ENCODE assay signal across 16 mouse cellular contexts in the genomic region with DNA sequence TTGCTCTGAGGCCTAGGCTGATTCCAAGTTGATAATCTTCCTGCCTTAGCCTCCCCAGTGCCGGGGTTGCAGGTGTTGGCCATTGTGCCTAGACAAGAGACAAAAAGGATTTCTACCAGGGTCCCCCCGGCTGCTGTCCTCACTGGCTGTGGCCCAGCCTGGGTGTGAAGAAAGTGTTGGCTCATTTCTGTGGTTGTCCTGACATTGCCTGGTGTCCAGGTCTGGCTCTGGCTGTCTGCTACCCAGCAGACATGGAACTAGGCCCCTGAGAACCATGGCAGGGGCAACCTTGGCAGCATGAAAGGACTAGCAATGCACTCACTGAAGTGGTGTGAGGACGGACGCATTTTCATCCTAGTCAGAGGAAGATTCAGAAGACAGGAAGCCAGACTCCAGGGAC. TPM values are rescaled to one million over a fixed set of nuclear protein-coding genes. Genes with fewer than 3 reads are reported as not detected.
A peak's percentile ranks its signal among the peaks of the same experiment; 100 is the strongest.
DNase-seq lines count a peak whose midpoint lies in the region; ATAC-seq and TF ChIP-seq lines count a peak whose summit lies in the region.
"Had no signal": no experiment of that assay in that cellular context is flagged by ENCODE, and none has a peak within 500 bp of the region (broad histone marks: within the 10 kb centered on the region; RNA-seq: fewer than 3 reads in every experiment).

No protein-coding gene starts in this region.

- no peak for TF ChIP-seq CTCF in cerebellum, adult 2 months (IDR thresholded peaks at IDR 0.05; ENCODE audit: borderline replicate concordance, insufficient read depth, low read depth, low read length)
- no peak for TF ChIP-seq CTCF in hindbrain, postnatal 0 days (IDR thresholded peaks at IDR 0.05; ENCODE audit: low read depth)

- DNase-seq in cerebellum, adult 2 months, result no peak
- no peak for DNase-seq in cerebellum, adult 8-10 months
- DNase-seq in hindbrain, embryonic 11.5 days (ENCODE audit: low spot score), result no peak
- DNase-seq in hindbrain, postnatal 0 days (ENCODE audit: low spot score), result no peak
- no peak for DNase-seq in frontal cortex, postnatal 14 days (ENCODE audit: low spot score in 2 of 2)
- no peak for DNase-seq in adrenal gland, adult 18-20 months (ENCODE audit: low spot score in 2 of 2)
- DNase-seq: gastrocnemius, postnatal 36 days; heart, postnatal 14 days; kidney, adult 9 months; layer of hippocampus, adult 9-11 months; retina, postnatal 1 day; spleen, adult 18-20 months; thymus, adult 2 months had no signal

- 36% methylated on average over 4 of the region's 4 CpGs for WGBS in cerebellum, adult 2 months
- 74% methylated on average over 4 of the region's 4 CpGs for WGBS in hindbrain, embryonic 12.5 days
- 77% methylated on average over 4 of the region's 4 CpGs for WGBS in hindbrain, embryonic 11.5 days
- 48% methylated on average over 4 of the region's 4 CpGs for WGBS in hindbrain, postnatal 0 days
- 76% methylated on average over 4 of the region's 4 CpGs for WGBS in neural tube, embryonic 13.5 days

- H3K4me2 ChIP-seq in hindbrain, embryonic 12.5 days (replicated peaks), result no peak overlapping the region
- no peak overlapping the region for H3K4me2 ChIP-seq in hindbrain, embryonic 11.5 days (replicated peaks; ENCODE audit: low read depth, low read length)
- no peak overlapping the region for H3K4me2 ChIP-seq in hindbrain, postnatal 0 days (ENCODE audit: low read depth, low read length)
- H3K4me2 ChIP-seq in neural tube, embryonic 13.5 days, result no peak overlapping the region
- H3K4me2 ChIP-seq: liver, embryonic 11.5 days had no signal

- H3K4me3 ChIP-seq in cerebellum, adult 2 months (replicated peaks; ENCODE audit: insufficient read depth, low read depth, low read length), result no peak overlapping the region
- no peak overlapping the region for H3K4me3 ChIP-seq in hindbrain, embryonic 12.5 days
- H3K4me3 ChIP-seq in hindbrain, embryonic 11.5 days (ENCODE audit: low read depth, low read length), result no peak overlapping the region
- H3K4me3 ChIP-seq in hindbrain, postnatal 0 days (ENCODE audit: low read length), result no peak overlapping the region
- no peak overlapping the region for H3K4me3 ChIP-seq in neural tube, embryonic 13.5 days

- H3K9ac ChIP-seq in hindbrain, embryonic 12.5 days, result no peak overlapping the region
- no peak overlapping the region for H3K9ac ChIP-seq in hindbrain, embryonic 11.5 days (ENCODE audit: low read depth, low read length)
- no peak overlapping the region for H3K9ac ChIP-seq in hindbrain, postnatal 0 days (replicated peaks; ENCODE audit: low read length)
- 0 out of 2 replicates have a peak overlapping the region, but pooled peaks have one; percentile 34 for H3K9ac ChIP-seq in neural tube, embryonic 13.5 days

- peaks cover 69% of the 10 kb centered on the region for H3K4me1 ChIP-seq in cerebellum, adult 2 months (ENCODE audit: control insufficient read depth, insufficient read depth, low read length)
- H3K4me1 ChIP-seq in hindbrain, embryonic 12.5 days, result peaks cover 96% of the 10 kb centered on the region
- peaks cover 35% of the 10 kb centered on the region for H3K4me1 ChIP-seq in hindbrain, embryonic 11.5 days (replicated peaks; ENCODE audit: control insufficient read depth, insufficient read depth, low read length)
- peaks cover 57% of the 10 kb centered on the region for H3K4me1 ChIP-seq in hindbrain, postnatal 0 days (ENCODE audit: insufficient read depth, low read length)
- peaks cover 100% of the 10 kb centered on the region for H3K4me1 ChIP-seq in neural tube, embryonic 13.5 days (replicated peaks)

- no peak for ATAC-seq in hindbrain, embryonic 12.5 days (ENCODE audit: low FRiP score)
- no peak for ATAC-seq in hindbrain, embryonic 11.5 days (ENCODE audit: low FRiP score)
- ATAC-seq in hindbrain, postnatal 0 days, result no peak
- no peak for ATAC-seq in neural tube, embryonic 13.5 days (ENCODE audit: low read depth)

- no peaks in the 10 kb centered on the region for H3K27me3 ChIP-seq in cerebellum, adult 2 months (ENCODE audit: control insufficient read depth, insufficient read depth, low read length)
- H3K27me3 ChIP-seq in hindbrain, embryonic 12.5 days, result no peaks in the 10 kb centered on the region
- no peaks in the 10 kb centered on the region for H3K27me3 ChIP-seq in hindbrain, embryonic 11.5 days (ENCODE audit: control insufficient read depth, insufficient read depth, low read length)
- no peaks in the 10 kb centered on the region for H3K27me3 ChIP-seq in hindbrain, postnatal 0 days (ENCODE audit: insufficient read depth, low read length)
- no peaks in the 10 kb centered on the region for H3K27me3 ChIP-seq in neural tube, embryonic 13.5 days

- peak overlapping the region; percentile 26 for H3K27ac ChIP-seq in cerebellum, adult 2 months (ENCODE audit: insufficient read depth, low read length)
- H3K27ac ChIP-seq in hindbrain, embryonic 12.5 days, result peak overlapping the region; percentile 8
- no peak overlapping the region for H3K27ac ChIP-seq in hindbrain, embryonic 11.5 days (ENCODE audit: low read depth, low read length)
- peak overlapping the region; percentile 41; the same call in 1 of the 2 replicates for H3K27ac ChIP-seq in hindbrain, postnatal 0 days
- peak overlapping the region; percentile 54 for H3K27ac ChIP-seq in neural tube, embryonic 13.5 days (replicated peaks)

- H3K36me3 ChIP-seq in hindbrain, embryonic 12.5 days, result no peaks in the 10 kb centered on the region
- no peaks in the 10 kb centered on the region for H3K36me3 ChIP-seq in hindbrain, embryonic 11.5 days (ENCODE audit: control insufficient read depth, insufficient read depth, low read length)
- no peaks in the 10 kb centered on the region for H3K36me3 ChIP-seq in hindbrain, postnatal 0 days (ENCODE audit: insufficient read depth, low read length)
- no peaks in the 10 kb centered on the region for H3K36me3 ChIP-seq in neural tube, embryonic 13.5 days

- no peak for TF ChIP-seq POLR2A in cerebellum, adult 2 months (IDR thresholded peaks at IDR 0.05; ENCODE audit: borderline replicate concordance, insufficient read depth, low read length)

- no peaks in the 10 kb centered on the region for H3K9me3 ChIP-seq in hindbrain, embryonic 12.5 days (replicated peaks)
- H3K9me3 ChIP-seq in hindbrain, embryonic 11.5 days (ENCODE audit: control insufficient read depth, low read length), result no peaks in the 10 kb centered on the region
- no peaks in the 10 kb centered on the region for H3K9me3 ChIP-seq in hindbrain, postnatal 0 days (ENCODE audit: low read length)
- no peaks in the 10 kb centered on the region for H3K9me3 ChIP-seq in neural tube, embryonic 13.5 days

RNA-seq across cellular contexts. Expression of a gene that starts 16.9 kb away (rescaled TPM):
- 133 and 151 TPM in 2 replicates for polyA plus RNA-seq in cerebellum, adult 2 months (2012; rRNA removed)
- 96.7 and 108 TPM in 2 replicates for polyA plus RNA-seq in hindbrain, embryonic 12.5 days (2016; fragmentation: Nextera tagmentation; extraction: Ambion mirVana)
- polyA plus RNA-seq in hindbrain, embryonic 11.5 days (2014; fragmentation: Nextera tagmentation; extraction: Ambion mirVana), result 55.9 and 63.0 TPM in 2 replicates
- 263 and 266 TPM in 2 replicates for total RNA-seq in hindbrain, postnatal 0 days (2014; rRNA removed)
- 74.6 and 76.8 TPM in 2 replicates for polyA plus RNA-seq in hindbrain, postnatal 0 days (2015; fragmentation: Nextera tagmentation; extraction: Ambion mirVana)
- 86.3 and 90.7 TPM in 2 replicates for polyA plus RNA-seq in neural tube, embryonic 13.5 days (2015; fragmentation: Nextera tagmentation; extraction: Ambion mirVana)
- 10 to 100 TPM; 24.3 to 24.4 TPM for total RNA-seq in adrenal gland, adult 18-20 months (2021)

RNA-seq across cellular contexts. Expression of a gene that starts 24.0 kb away (rescaled TPM):
- polyA plus RNA-seq in cerebellum, adult 2 months (2012; rRNA removed), result 0.48 TPM in 1 of 2 replicates, not detected in the other
- polyA plus RNA-seq in hindbrain, embryonic 12.5 days (2016; fragmentation: Nextera tagmentation; extraction: Ambion mirVana), result 1.8 and 2.8 TPM in 2 replicates
- 0.73 TPM in 1 of 2 replicates, not detected in the other for polyA plus RNA-seq in hindbrain, embryonic 11.5 days (2014; fragmentation: Nextera tagmentation; extraction: Ambion mirVana)
- not detected in 2 replicates for total RNA-seq in hindbrain, postnatal 0 days (2014; rRNA removed)
- polyA plus RNA-seq in hindbrain, postnatal 0 days (2015; fragmentation: Nextera tagmentation; extraction: Ambion mirVana), result 4.0 and 4.8 TPM in 2 replicates
- 2.6 and 4.0 TPM in 2 replicates for polyA plus RNA-seq in neural tube, embryonic 13.5 days (2015; fragmentation: Nextera tagmentation; extraction: Ambion mirVana)
- 1 to 10 TPM; 2.0 TPM for total RNA-seq in adrenal gland, adult 18-20 months (2021)
- total RNA-seq: gastrocnemius, postnatal 36 days had no signal

RNA-seq across cellular contexts. Expression of a gene that starts 33.2 kb away (rescaled TPM):
- polyA plus RNA-seq in cerebellum, adult 2 months (2012; rRNA removed), result 1.1 and 1.5 TPM in 2 replicates
- 0.67 and 0.72 TPM in 2 replicates for polyA plus RNA-seq in hindbrain, embryonic 12.5 days (2016; fragmentation: Nextera tagmentation; extraction: Ambion mirVana)
- 0.38 and 1.1 TPM in 2 replicates for polyA plus RNA-seq in hindbrain, embryonic 11.5 days (2014; fragmentation: Nextera tagmentation; extraction: Ambion mirVana)
- total RNA-seq in hindbrain, postnatal 0 days (2014; rRNA removed), result 3.7 and 8.2 TPM in 2 replicates
- polyA plus RNA-seq in hindbrain, postnatal 0 days (2015; fragmentation: Nextera tagmentation; extraction: Ambion mirVana), result 1.5 and 1.7 TPM in 2 replicates
- polyA plus RNA-seq in neural tube, embryonic 13.5 days (2015; fragmentation: Nextera tagmentation; extraction: Ambion mirVana), result 1.6 and 1.7 TPM in 2 replicates
- total RNA-seq in adrenal gland, adult 18-20 months (2021), result 1 to 10 TPM; 4.5 to 6.3 TPM

RNA-seq across cellular contexts. Expression of a gene that starts 33.3 kb away (rescaled TPM):
- polyA plus RNA-seq in cerebellum, adult 2 months (2012; rRNA removed), result 0.10 TPM in 2 replicates
- not detected in 2 replicates for polyA plus RNA-seq in hindbrain, embryonic 12.5 days (2016; fragmentation: Nextera tagmentation; extraction: Ambion mirVana)
- not detected in 2 replicates for polyA plus RNA-seq in hindbrain, embryonic 11.5 days (2014; fragmentation: Nextera tagmentation; extraction: Ambion mirVana)
- total RNA-seq in hindbrain, postnatal 0 days (2014; rRNA removed), result not detected in 2 replicates
- polyA plus RNA-seq in hindbrain, postnatal 0 days (2015; fragmentation: Nextera tagmentation; extraction: Ambion mirVana), result not detected in 2 replicates
- polyA plus RNA-seq in neural tube, embryonic 13.5 days (2015; fragmentation: Nextera tagmentation; extraction: Ambion mirVana), result not detected in 2 replicates
- not detected for total RNA-seq in adrenal gland, adult 18-20 months (2021)
- total RNA-seq: gastrocnemius, postnatal 36 days; heart, postnatal 14 days had no signal
- polyA plus RNA-seq: liver, embryonic 11.5 days had no signal

RNA-seq across cellular contexts. Expression of a gene that starts 53.7 kb away (rescaled TPM):
- 32.4 and 32.6 TPM in 2 replicates for polyA plus RNA-seq in cerebellum, adult 2 months (2012; rRNA removed)
- 50.0 and 50.5 TPM in 2 replicates for polyA plus RNA-seq in hindbrain, embryonic 12.5 days (2016; fragmentation: Nextera tagmentation; extraction: Ambion mirVana)
- 38.1 and 38.2 TPM in 2 replicates for polyA plus RNA-seq in hindbrain, embryonic 11.5 days (2014; fragmentation: Nextera tagmentation; extraction: Ambion mirVana)
- 23.1 and 28.4 TPM in 2 replicates for total RNA-seq in hindbrain, postnatal 0 days (2014; rRNA removed)
- polyA plus RNA-seq in hindbrain, postnatal 0 days (2015; fragmentation: Nextera tagmentation; extraction: Ambion mirVana), result 27.4 and 29.5 TPM in 2 replicates
- 42.1 and 43.5 TPM in 2 replicates for polyA plus RNA-seq in neural tube, embryonic 13.5 days (2015; fragmentation: Nextera tagmentation; extraction: Ambion mirVana)
- 10 to 100 TPM; 15.2 to 17.2 TPM for total RNA-seq in adrenal gland, adult 18-20 months (2021)
